Comparison of ENCODE assay signal across 8 mouse cellular contexts in the genomic region with DNA sequence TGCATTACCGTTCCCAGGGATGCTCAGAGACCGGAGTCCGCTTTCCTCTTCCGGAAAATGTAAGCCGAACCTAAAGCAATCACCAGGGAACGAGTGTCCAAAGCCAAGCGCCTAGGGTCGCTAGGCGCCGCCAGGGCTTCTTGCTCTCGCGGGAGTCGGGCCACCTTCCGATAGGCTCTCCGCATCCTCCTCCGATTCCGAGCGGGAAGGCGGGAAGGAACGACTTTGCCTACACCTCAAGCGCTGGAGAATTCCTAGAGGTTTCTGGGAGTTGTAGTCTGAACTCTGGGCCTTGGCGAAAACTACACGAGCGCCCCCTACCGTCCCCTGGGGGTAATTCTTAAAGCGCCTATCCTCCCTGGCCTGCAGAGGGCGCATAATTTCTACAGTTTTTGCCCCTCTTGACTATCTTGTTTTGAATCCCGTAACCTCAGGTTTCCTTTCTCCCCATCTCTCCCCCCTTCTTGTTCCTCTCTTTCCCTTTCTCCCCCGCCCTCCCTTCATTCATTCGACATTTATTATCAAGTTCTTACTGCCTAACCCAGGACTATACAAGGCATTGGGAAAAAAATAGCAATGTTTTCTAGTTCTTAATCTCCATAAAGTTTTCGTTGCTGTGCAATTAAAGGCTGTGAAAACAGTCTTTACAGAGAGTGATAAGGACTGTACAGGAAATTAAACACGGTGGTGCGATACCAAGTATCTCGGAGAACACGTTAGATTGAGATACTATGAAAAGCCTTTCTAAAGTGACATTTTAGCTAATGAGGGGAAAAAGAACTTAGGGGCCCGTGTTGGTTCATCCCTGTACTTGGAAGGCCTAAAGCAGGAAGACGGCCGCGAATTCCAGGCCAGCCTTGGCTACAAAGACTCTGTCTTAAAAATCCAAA. TPM values are rescaled to one million over a fixed set of nuclear protein-coding genes. Genes with fewer than 3 reads are reported as not detected.
A peak's percentile ranks its signal among the peaks of the same experiment; 100 is the strongest.
DNase-seq lines count a peak whose midpoint lies in the region; ATAC-seq and TF ChIP-seq lines count a peak whose summit lies in the region.

No protein-coding gene starts in this region.

- peak overlapping the region; percentile 92 for H3K9ac ChIP-seq in ES-Bruce4 (ENCODE audit: low read depth, poor library complexity, severe bottlenecking)
- peak overlapping the region; percentile 89 for H3K9ac ChIP-seq in forebrain, embryonic 13.5 days
- peak overlapping the region; percentile 90 for H3K9ac ChIP-seq in liver, postnatal 0 days (replicated peaks)
- peak overlapping the region; percentile 74 for H3K9ac ChIP-seq in neural tube, embryonic 14.5 days (replicated peaks; ENCODE audit: low read depth, low read length)

- TF ChIP-seq CTCF in ES-Bruce4 (IDR thresholded peaks at IDR 0.05; ENCODE audit: low read depth, low read length) = peak; percentile 99
- TF ChIP-seq CTCF in liver, postnatal 0 days (IDR thresholded peaks at IDR 0.05; ENCODE audit: low read depth) = peak; percentile 100

- H3K4me1 ChIP-seq in ES-Bruce4 (ENCODE audit: control insufficient read depth, insufficient read depth, low read length) = peaks cover 2% of the 10 kb centered on the region
- peaks cover 51% of the 10 kb centered on the region for H3K4me1 ChIP-seq in forebrain, embryonic 13.5 days
- peaks cover 25% of the 10 kb centered on the region for H3K4me1 ChIP-seq in liver, postnatal 0 days (ENCODE audit: insufficient read depth)
- H3K4me1 ChIP-seq in neural tube, embryonic 14.5 days (ENCODE audit: control insufficient read depth, insufficient read depth, low read length) = peaks cover 32% of the 10 kb centered on the region

- peak; percentile 87 for ATAC-seq in cerebellum, adult (ENCODE audit: insufficient number of reproducible peaks, low FRiP score, low TSS enrichment)
- ATAC-seq in forebrain, embryonic 13.5 days = peak; percentile 94
- ATAC-seq in liver, postnatal 0 days = peak; percentile 82
- ATAC-seq in neural tube, embryonic 14.5 days (ENCODE audit: low read depth) = peak; percentile 93

- peak overlapping the region; percentile 91 for H3K4me2 ChIP-seq in forebrain, embryonic 13.5 days
- peak overlapping the region; percentile 91 for H3K4me2 ChIP-seq in liver, postnatal 0 days (ENCODE audit: low read depth, low read length)
- peak overlapping the region; percentile 88 for H3K4me2 ChIP-seq in neural tube, embryonic 14.5 days (ENCODE audit: low read depth, low read length)

- 1% methylated on average over 39 of the region's 39 CpGs for WGBS in forebrain, embryonic 13.5 days
- WGBS in large intestine, adult 2 months = under 1% methylated on average over 39 of the region's 39 CpGs
- WGBS in liver, postnatal 0 days (ENCODE audit: insufficient replicate concordance) = under 1% methylated on average over 39 of the region's 39 CpGs
- 2% methylated on average over 39 of the region's 39 CpGs for WGBS in neural tube, embryonic 14.5 days

- no peak for TF ChIP-seq EP300 in ES-Bruce4 (IDR thresholded peaks at IDR 0.05; ENCODE audit: insufficient read depth, low read depth, low read length)
- peak; percentile 86 for TF ChIP-seq EP300 in liver, postnatal 0 days (IDR thresholded peaks at IDR 0.05; ENCODE audit: low read depth)

- no peaks in the 10 kb centered on the region for H3K9me3 ChIP-seq in ES-Bruce4 (replicated peaks; ENCODE audit: control insufficient read depth, insufficient read depth, low read length, poor library complexity, severe bottlenecking)
- H3K9me3 ChIP-seq in forebrain, embryonic 13.5 days (replicated peaks) = no peaks in the 10 kb centered on the region
- H3K9me3 ChIP-seq in liver, postnatal 0 days (ENCODE audit: low read length) = no peaks in the 10 kb centered on the region
- H3K9me3 ChIP-seq in neural tube, embryonic 14.5 days (ENCODE audit: control insufficient read depth, low read length) = no peaks in the 10 kb centered on the region

- peak; percentile 97 to 98 for DNase-seq in heart, postnatal 10 days
- peak; percentile 98 for DNase-seq in large intestine, adult 2 months (ENCODE audit: low read depth, low spot score)
- DNase-seq in liver, postnatal 0 days = peak; percentile 98
- DNase-seq in testis, postnatal 10 days (ENCODE audit: low spot score) = peak; percentile 97

- TF ChIP-seq POLR2A in ES-Bruce4 (IDR thresholded peaks at IDR 0.05; ENCODE audit: insufficient read depth, low read length) = no peak

- intact Hi-C loops in heart, postnatal 10 days (cut with DNase I) = loop anchor here (1.0 to 5.0 kb wide), 4 partner anchors 27 to 312 kb away; no protein-coding TSS in a partner anchor

- H3K27ac ChIP-seq in ES-Bruce4 (ENCODE audit: insufficient read depth, low read length) = peak overlapping the region; percentile 90
- peak overlapping the region; percentile 97 for H3K27ac ChIP-seq in forebrain, embryonic 13.5 days
- H3K27ac ChIP-seq in liver, postnatal 0 days (ENCODE audit: low read depth) = peak overlapping the region; percentile 98
- peak overlapping the region; percentile 91 for H3K27ac ChIP-seq in neural tube, embryonic 14.5 days (ENCODE audit: low read depth, low read length)

- H3K36me3 ChIP-seq in ES-Bruce4 (ENCODE audit: control insufficient read depth, insufficient read depth, low read length, poor library complexity, severe bottlenecking) = peaks cover 9% of the 10 kb centered on the region
- H3K36me3 ChIP-seq in forebrain, embryonic 13.5 days (ENCODE audit: poor library complexity, severe bottlenecking) = peaks cover 16% of the 10 kb centered on the region
- H3K36me3 ChIP-seq in liver, postnatal 0 days (replicated peaks; ENCODE audit: insufficient read depth, low read length) = peaks cover 16% of the 10 kb centered on the region; the same call in 1 of the 2 replicates
- H3K36me3 ChIP-seq in neural tube, embryonic 14.5 days (ENCODE audit: control insufficient read depth, insufficient read depth, low read length) = 0 out of 2 replicates have a peak, but pooled peaks cover 5% of the 10 kb centered on the region

- no peaks in the 10 kb centered on the region for H3K27me3 ChIP-seq in ES-Bruce4 (ENCODE audit: control insufficient read depth, insufficient read depth, low read length, poor library complexity, severe bottlenecking)
- no peaks in the 10 kb centered on the region for H3K27me3 ChIP-seq in forebrain, embryonic 13.5 days
- no peaks in the 10 kb centered on the region for H3K27me3 ChIP-seq in liver, postnatal 0 days (ENCODE audit: insufficient read depth, low read length)
- H3K27me3 ChIP-seq in neural tube, embryonic 14.5 days (ENCODE audit: control insufficient read depth, insufficient read depth, low read length) = no peaks in the 10 kb centered on the region

- peak overlapping the region; percentile 96 for H3K4me3 ChIP-seq in ES-Bruce4 (ENCODE audit: low read depth, low read length)
- peak overlapping the region; percentile 67 for H3K4me3 ChIP-seq in forebrain, embryonic 13.5 days
- H3K4me3 ChIP-seq in liver, postnatal 0 days (ENCODE audit: low read depth, low read length) = peak overlapping the region; percentile 82
- H3K4me3 ChIP-seq in neural tube, embryonic 14.5 days (ENCODE audit: low read depth, low read length) = peak overlapping the region; percentile 73

RNA-seq across cellular contexts. Expression of gene Wrap53, which starts 0.7 kb away (rescaled TPM):
- polyA plus RNA-seq in ES-Bruce4 (2011; ENCODE audit: insufficient read depth, insufficient read length, low read depth, missing spikeins) = 10.3 and 17.8 TPM in 2 replicates
- 32.0 and 35.1 TPM in 2 replicates for polyA plus RNA-seq in forebrain, embryonic 13.5 days (2015; fragmentation: Nextera tagmentation; extraction: Ambion mirVana)
- total RNA-seq in heart, postnatal 10 days (2021) = 1 to 10 TPM; 5.9 to 6.8 TPM
- 24.8 and 28.7 TPM in 2 replicates for polyA plus RNA-seq in large intestine, adult 2 months (2012; rRNA removed)
- polyA plus RNA-seq in liver, postnatal 0 days (2015; fragmentation: Nextera tagmentation; extraction: Ambion mirVana) = 8.1 and 10.0 TPM in 2 replicates
- 17.3 and 20.8 TPM in 2 replicates for polyA plus RNA-seq in neural tube, embryonic 14.5 days (2014; fragmentation: Nextera tagmentation; extraction: Ambion mirVana)

RNA-seq across cellular contexts. Expression of gene Trp53, which starts 0.8 kb away (rescaled TPM):
- 230 and 277 TPM in 2 replicates for polyA plus RNA-seq in ES-Bruce4 (2011; ENCODE audit: insufficient read depth, insufficient read length, low read depth, missing spikeins)
- polyA plus RNA-seq in forebrain, embryonic 13.5 days (2015; fragmentation: Nextera tagmentation; extraction: Ambion mirVana) = 119 and 129 TPM in 2 replicates
- 10 to 100 TPM; 32.5 to 45.2 TPM for total RNA-seq in heart, postnatal 10 days (2021)
- polyA plus RNA-seq in large intestine, adult 2 months (2012; rRNA removed) = 80.8 and 93.2 TPM in 2 replicates
- 32.6 and 33.5 TPM in 2 replicates for polyA plus RNA-seq in liver, postnatal 0 days (2015; fragmentation: Nextera tagmentation; extraction: Ambion mirVana)
- polyA plus RNA-seq in neural tube, embryonic 14.5 days (2014; fragmentation: Nextera tagmentation; extraction: Ambion mirVana) = 54.6 and 68.8 TPM in 2 replicates

RNA-seq across cellular contexts. Expression of gene Efnb3, which starts 19.4 kb away (rescaled TPM):
- 3.9 and 4.0 TPM in 2 replicates for polyA plus RNA-seq in ES-Bruce4 (2011; ENCODE audit: insufficient read depth, insufficient read length, low read depth, missing spikeins)
- 63.1 and 72.0 TPM in 2 replicates for polyA plus RNA-seq in forebrain, embryonic 13.5 days (2015; fragmentation: Nextera tagmentation; extraction: Ambion mirVana)
- 100 to 1,000 TPM in 1 of 2 experiments, 10 to 100 TPM in 1; 97.6 to 115 TPM for total RNA-seq in heart, postnatal 10 days (2021)
- polyA plus RNA-seq in large intestine, adult 2 months (2012; rRNA removed) = 1.1 and 2.1 TPM in 2 replicates
- 0.19 and 0.20 TPM in 2 replicates for polyA plus RNA-seq in liver, postnatal 0 days (2015; fragmentation: Nextera tagmentation; extraction: Ambion mirVana)
- polyA plus RNA-seq in neural tube, embryonic 14.5 days (2014; fragmentation: Nextera tagmentation; extraction: Ambion mirVana) = 23.2 and 35.6 TPM in 2 replicates

RNA-seq across cellular contexts. Expression of gene Atp1b2, which starts 26.4 kb away (rescaled TPM):
- 20.4 and 24.0 TPM in 2 replicates for polyA plus RNA-seq in ES-Bruce4 (2011; ENCODE audit: insufficient read depth, insufficient read length, low read depth, missing spikeins)
- polyA plus RNA-seq in forebrain, embryonic 13.5 days (2015; fragmentation: Nextera tagmentation; extraction: Ambion mirVana) = 12.7 and 14.0 TPM in 2 replicates
- 10 to 100 TPM; 29.9 to 36.5 TPM for total RNA-seq in heart, postnatal 10 days (2021)
- polyA plus RNA-seq in large intestine, adult 2 months (2012; rRNA removed) = 4.1 and 5.6 TPM in 2 replicates
- 4.0 and 5.3 TPM in 2 replicates for polyA plus RNA-seq in liver, postnatal 0 days (2015; fragmentation: Nextera tagmentation; extraction: Ambion mirVana)
- 66.6 and 99.6 TPM in 2 replicates for polyA plus RNA-seq in neural tube, embryonic 14.5 days (2014; fragmentation: Nextera tagmentation; extraction: Ambion mirVana)

RNA-seq across cellular contexts. Expression of gene Dnah2, which starts 30.5 kb away (rescaled TPM):
- 1.2 and 2.0 TPM in 2 replicates for polyA plus RNA-seq in ES-Bruce4 (2011; ENCODE audit: insufficient read depth, insufficient read length, low read depth, missing spikeins)
- polyA plus RNA-seq in forebrain, embryonic 13.5 days (2015; fragmentation: Nextera tagmentation; extraction: Ambion mirVana) = 1.7 and 2.0 TPM in 2 replicates
- under 1 TPM; 0.02 to 0.10 TPM for total RNA-seq in heart, postnatal 10 days (2021)
- 0.12 and 0.29 TPM in 2 replicates for polyA plus RNA-seq in large intestine, adult 2 months (2012; rRNA removed)
- polyA plus RNA-seq in liver, postnatal 0 days (2015; fragmentation: Nextera tagmentation; extraction: Ambion mirVana) = 0.04 and 0.05 TPM in 2 replicates
- 5.7 and 6.9 TPM in 2 replicates for polyA plus RNA-seq in neural tube, embryonic 14.5 days (2014; fragmentation: Nextera tagmentation; extraction: Ambion mirVana)

Comparison
In these comparisons a context has a peak if more than half of its experiments do, and no peak if none do; other contexts are left out.
1. Peak in every context shown above with its lines: DNase-seq, ATAC-seq, H3K4me3 ChIP-seq and H3K27ac ChIP-seq.